Mouse (Mus musculus): ENCODE data around the gene Tmem178. TPM values are rescaled to one million over a fixed set of nuclear protein-coding genes. Genes with fewer than 3 reads are reported as not detected.

The Tmem178 gene
- total RNA-seq, 2 experiments from 2014 or later = 0.28 to 0.50 TPM

Other genes starting within 250 kb of the Tmem178 start
- gene Map4k3, start 216.1 kb upstream of the Tmem178 start, total RNA-seq (2021) = 10 to 100 TPM; 22.1 to 24.5 TPM
- gene Thumpd2, start 120.5 kb downstream of the Tmem178 start, total RNA-seq (2021) = 1 to 10 TPM; 3.5 to 3.6 TPM